Mouse (Mus musculus) midbrain, embryonic 11.5 days (tissue): Measurements from ENCODE around the gene Sub1. TPM values are rescaled to one million over a fixed set of nuclear protein-coding genes. Genes with fewer than 3 reads are reported as not detected.

Experiments
- ATAC-seq: fragments of 200-750 bp; cut with Nextera tagmentation; 2 replicates; pipeline ENCODE4 v1.8.0; 2017; ENCODE audit warnings: moderate TSS enrichment, moderate library complexity; ENCODE audit not compliant: low FRiP score
- DNase-seq: peaks from one replicate; pipeline ENCODE4 v3.0.0; 2015; ENCODE audit warnings: low spot score; ENCODE audit errors: missing footprints
- H3K27ac ChIP-seq: fragments of 300-500 bp; sonication (generic); 2 replicates; pipeline ENCODE4 v1.5.1; 2014; ENCODE audit warnings: low read depth, low read length
- H3K27me3 ChIP-seq: fragments of 300-500 bp; sonication (generic); 2 replicates; pipeline ENCODE4 v1.6.1; 2014; ENCODE audit warnings: mild to moderate bottlenecking, low read length, moderate library complexity, mixed read lengths; ENCODE audit not compliant: control insufficient read depth, insufficient read depth
- H3K36me3 ChIP-seq: fragments of 300-500 bp; sonication (generic); 2 replicates; pipeline ENCODE4 v1.6.1; 2014; ENCODE audit warnings: mild to moderate bottlenecking, low read length, moderate library complexity, mixed read lengths; ENCODE audit not compliant: control insufficient read depth, insufficient read depth
- H3K4me1 ChIP-seq: fragments of 300-500 bp; sonication (generic); 2 replicates; pipeline ENCODE4 v1.6.1; 2014; ENCODE audit warnings: low read length; ENCODE audit not compliant: control insufficient read depth, insufficient read depth
- H3K4me2 ChIP-seq: fragments of 300-500 bp; sonication (generic); 2 replicates; pipeline ENCODE4 v1.6.1; 2014; ENCODE audit warnings: mild to moderate bottlenecking, moderate library complexity
- H3K4me3 ChIP-seq: fragments of 300-500 bp; sonication (generic); 2 replicates; pipeline ENCODE4 v1.5.1; 2014; ENCODE audit warnings: low read depth, low read length
- H3K9ac ChIP-seq: fragments of 300-500 bp; sonication (generic); 2 replicates; pipeline ENCODE4 v1.6.1; 2014; ENCODE audit warnings: low read length
- H3K9me3 ChIP-seq: fragments of 300-500 bp; sonication (generic); 2 replicates; pipeline ENCODE4 v1.6.1; 2016; ENCODE audit warnings: low read length; ENCODE audit not compliant: control insufficient read depth
- WGBS: fragments of 180-500 bp; shearing (Covaris S2); extraction: QIAGEN DNeasy Blood & Tissue Kit; methylation state at CpG from one replicate; pipeline ENCODE4 v1.1.7; 2014; 5-methylcytosine and 5-hydroxymethylcytosine counted together
- polyA plus RNA-seq: library from polyadenylated mRNA; unstranded; fragments of >200 nt; fragmentation: Nextera tagmentation; extraction: Ambion mirVana; gene quantifications from 2 replicates; pipeline ENCODE4 v1.2.1, GENCODE M21; 2014

Sub1 gene
- polyA plus RNA-seq, 1 experiment from 2014 or later = 798 TPM

DNA sequence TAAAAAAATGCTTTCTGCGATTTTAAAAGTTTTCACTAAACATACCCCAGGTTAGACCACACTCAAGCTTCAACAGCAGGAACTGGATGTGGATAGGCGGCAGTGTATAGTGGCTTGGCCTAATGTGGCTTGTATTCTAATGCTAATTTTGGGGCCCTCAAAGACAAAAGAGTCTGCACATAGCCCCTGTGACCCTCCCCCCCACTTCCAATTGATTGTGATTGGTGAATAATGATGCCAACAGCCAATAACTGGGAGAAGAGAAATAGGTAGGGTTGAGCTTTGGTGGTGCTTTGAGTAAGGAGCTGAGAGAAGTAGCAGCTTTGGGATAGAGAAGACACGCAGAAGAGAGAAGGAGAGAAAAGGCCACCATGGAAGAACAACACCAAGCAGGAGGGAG is 35.7 kb upstream of the Sub1 start:
- DNase-seq (no peak), ATAC-seq (no peak)
- WGBS = 79% methylated on average over 3 of the region's 3 CpGs
- Histone ChIP-seq H3K4me3 (no peak overlapping the region), H3K9me3 (no peaks in the 10 kb centered on the region), H3K4me1 (no peaks in the 10 kb centered on the region), H3K27ac (no peak overlapping the region), H3K9ac (no peak overlapping the region), H3K36me3 (no peaks in the 10 kb centered on the region), H3K4me2 (no peak overlapping the region), H3K27me3 (no peaks in the 10 kb centered on the region)

DNA sequence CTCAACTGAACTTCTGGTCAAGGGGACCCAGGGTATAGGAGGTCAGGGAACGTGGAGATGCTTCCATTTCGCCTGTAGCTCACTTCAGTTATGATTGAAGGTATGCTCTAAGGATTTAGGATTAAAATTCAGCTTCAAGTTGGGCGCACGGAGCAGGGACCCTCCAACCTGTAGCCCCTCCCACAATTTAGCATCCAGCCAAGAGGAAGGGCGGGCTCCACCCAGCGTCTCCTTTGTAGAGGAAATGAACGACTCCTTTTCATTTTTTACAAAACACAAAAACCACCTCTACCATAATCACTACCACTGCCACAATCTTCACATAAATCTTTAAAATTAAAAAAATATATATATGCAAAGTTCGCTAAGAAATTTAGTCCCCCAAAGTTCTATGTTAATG is 35.1 kb upstream of the Sub1 start:
- no peak overlapping the region for H3K9ac ChIP-seq
- no peak for DNase-seq
- H3K9me3 ChIP-seq = no peaks in the 10 kb centered on the region
- no peaks in the 10 kb centered on the region for H3K4me1 ChIP-seq
- ATAC-seq = no peak
- H3K4me2 ChIP-seq = no peak overlapping the region
- H3K27me3 ChIP-seq = no peaks in the 10 kb centered on the region
- H3K27ac ChIP-seq = no peak overlapping the region
- no peak overlapping the region for H3K4me3 ChIP-seq
- no peaks in the 10 kb centered on the region for H3K36me3 ChIP-seq
- 92% methylated on average over 8 of the region's 8 CpGs for WGBS

DNA sequence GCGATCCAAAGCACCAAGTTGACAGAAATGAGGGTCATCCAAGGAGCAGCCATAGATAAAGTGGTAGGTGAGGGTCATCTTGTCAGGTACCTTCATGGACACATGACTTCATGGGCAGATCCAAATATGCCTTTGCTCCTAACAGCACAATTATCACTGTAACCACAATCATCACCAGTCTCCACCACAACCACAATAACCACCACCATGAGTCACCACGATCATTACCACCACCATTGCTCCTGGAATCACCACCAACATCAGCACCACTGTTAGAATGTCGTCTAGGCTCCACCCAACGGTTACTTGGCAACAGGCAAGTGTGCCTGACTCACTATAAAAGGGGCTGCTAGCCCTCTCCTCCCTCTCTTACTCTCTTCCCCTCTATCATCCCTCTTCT is 33.4 kb upstream of the Sub1 start:
- no peaks in the 10 kb centered on the region for H3K36me3 ChIP-seq
- H3K27me3 ChIP-seq = no peaks in the 10 kb centered on the region
- DNase-seq (no peak), ATAC-seq (no peak)
- H3K9me3 ChIP-seq = no peaks in the 10 kb centered on the region
- WGBS = 76% methylated on average over 4 of the region's 4 CpGs
- H3K4me1 ChIP-seq = no peaks in the 10 kb centered on the region
- no peak overlapping the region for H3K9ac ChIP-seq
- H3K4me3 ChIP-seq = no peak overlapping the region
- no peak overlapping the region for H3K27ac ChIP-seq
- no peak overlapping the region for H3K4me2 ChIP-seq

DNA sequence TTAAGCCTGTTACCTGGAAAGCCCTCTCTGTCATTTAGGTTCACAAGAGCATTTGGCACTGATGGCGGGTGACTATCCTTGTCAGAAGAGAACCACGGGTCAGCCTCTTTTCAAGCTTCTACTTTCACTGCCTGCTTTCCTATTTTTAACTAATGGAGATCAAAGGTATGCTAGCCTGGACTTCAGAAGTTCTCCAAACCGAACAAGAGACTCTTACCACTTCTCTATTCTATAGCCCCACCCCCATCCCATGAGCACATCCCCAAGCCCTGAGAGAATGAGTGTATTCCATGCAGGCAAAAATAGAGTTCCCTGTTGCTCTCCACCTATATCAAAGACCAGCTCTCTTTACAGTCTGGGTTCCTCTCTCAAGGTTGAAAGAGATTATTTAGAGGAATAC is 31.0 kb upstream of the Sub1 start:
- ATAC-seq = no peak
- Histone ChIP-seq H3K4me1 (no peaks in the 10 kb centered on the region), H3K4me3 (no peak overlapping the region), H3K9ac (no peak overlapping the region), H3K4me2 (no peak overlapping the region), H3K27me3 (no peaks in the 10 kb centered on the region), H3K27ac (no peak overlapping the region), H3K36me3 (no peaks in the 10 kb centered on the region), H3K9me3 (no peaks in the 10 kb centered on the region)
- DNase-seq = no peak
- 70% methylated on average over 3 of the region's 3 CpGs for WGBS

DNA sequence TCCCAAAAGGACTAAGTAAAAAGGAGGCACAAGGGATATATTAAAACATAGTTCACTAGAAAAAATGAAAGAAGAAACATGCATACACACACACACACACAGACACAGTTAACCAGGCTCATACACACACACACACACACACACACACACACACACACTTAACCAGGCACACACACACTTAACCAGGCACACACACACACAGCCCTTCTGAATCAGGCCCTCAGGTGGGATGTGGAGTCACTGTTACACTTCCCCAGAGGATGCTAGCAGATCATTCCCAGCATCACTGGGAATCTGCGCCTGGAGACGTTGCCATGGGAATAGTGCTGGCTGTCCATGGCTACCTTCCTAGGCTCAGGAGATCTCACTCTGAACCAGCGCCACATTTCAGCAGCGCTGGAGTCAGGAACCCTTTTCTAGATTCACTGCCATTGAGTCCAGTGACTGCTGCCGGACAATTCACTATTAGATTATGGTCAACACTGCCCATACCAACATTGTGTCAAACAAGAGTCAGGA is 30.2 kb upstream of the Sub1 start:
- 90% methylated on average over 5 of the region's 5 CpGs for WGBS
- Histone ChIP-seq H3K27ac (no peak overlapping the region), H3K9ac (no peak overlapping the region), H3K4me3 (no peak overlapping the region), H3K4me2 (no peak overlapping the region), H3K36me3 (no peaks in the 10 kb centered on the region), H3K9me3 (no peaks in the 10 kb centered on the region), H3K27me3 (no peaks in the 10 kb centered on the region), H3K4me1 (no peaks in the 10 kb centered on the region)
- no peak for DNase-seq
- ATAC-seq = no peak

DNA sequence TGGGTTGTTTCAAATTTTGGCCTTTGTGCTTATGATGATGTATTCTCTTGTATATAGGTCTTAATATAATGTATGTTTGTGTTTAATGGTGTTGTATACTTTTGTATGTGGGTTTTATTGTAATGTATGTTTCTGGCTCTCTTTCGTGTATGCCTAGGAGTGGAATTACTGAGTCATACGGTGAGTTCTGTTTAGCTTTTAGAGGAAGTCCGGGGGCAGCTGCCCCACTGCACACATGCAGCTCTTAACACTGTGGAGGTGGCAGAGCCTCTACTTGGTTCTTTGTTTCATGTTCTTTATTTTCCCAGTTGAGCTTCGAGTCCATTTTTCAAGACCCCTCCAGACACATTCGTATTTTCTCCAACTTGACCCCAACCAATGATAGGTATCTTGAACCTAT is 29.2 kb upstream of the Sub1 start:
- H3K4me3 ChIP-seq = no peak overlapping the region
- no peak overlapping the region for H3K4me2 ChIP-seq
- ATAC-seq (no peak), DNase-seq (no peak)
- no peaks in the 10 kb centered on the region for H3K4me1 ChIP-seq
- H3K27me3 ChIP-seq = no peaks in the 10 kb centered on the region
- no peak overlapping the region for H3K9ac ChIP-seq
- no peaks in the 10 kb centered on the region for H3K36me3 ChIP-seq
- no peak overlapping the region for H3K27ac ChIP-seq
- H3K9me3 ChIP-seq = no peaks in the 10 kb centered on the region
- WGBS = 83% methylated on average over 5 of the region's 5 CpGs

DNA sequence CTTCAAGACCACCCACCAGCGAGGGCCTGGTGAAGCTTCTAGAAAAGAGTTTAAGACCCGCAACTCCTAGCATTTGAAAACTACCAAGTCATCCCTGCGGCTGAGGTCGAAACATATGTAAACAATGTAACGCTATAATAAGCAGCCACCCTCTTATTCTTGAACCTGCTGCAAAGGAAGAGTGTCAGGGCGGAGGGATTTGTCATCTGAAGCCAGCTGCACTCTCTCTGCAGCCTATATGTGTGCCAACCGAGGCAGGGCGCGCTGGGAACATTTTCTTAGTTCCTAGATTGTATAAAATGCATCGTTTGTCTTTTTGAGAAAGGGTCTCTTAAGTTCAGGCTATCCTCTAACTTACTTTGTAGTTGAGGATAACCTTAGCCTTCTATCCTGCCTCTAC is 28.6 kb upstream of the Sub1 start:
- 86% methylated on average over 10 of the region's 10 CpGs for WGBS

DNA sequence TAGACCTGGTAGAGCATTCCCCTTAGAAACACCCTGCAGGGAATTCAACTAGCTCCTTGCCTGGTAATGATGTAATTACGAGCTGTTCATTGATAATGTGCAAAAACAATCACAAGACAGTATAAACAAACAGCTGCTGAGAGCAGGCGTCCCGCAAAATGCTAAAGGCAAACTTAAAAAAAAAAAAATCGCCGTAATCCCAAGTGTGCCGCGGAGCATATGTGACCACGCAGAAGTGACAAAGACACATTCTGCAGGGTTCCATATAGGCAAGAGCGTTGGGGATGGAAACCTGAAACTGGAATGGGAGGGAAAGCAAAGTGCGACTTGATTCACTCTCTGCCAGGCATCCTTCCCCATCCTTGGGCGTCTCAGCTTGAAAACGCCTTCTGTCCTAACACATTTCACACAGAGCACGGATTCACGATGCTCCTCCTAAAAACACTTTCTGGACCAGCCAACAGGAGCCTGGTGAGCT is 28.0 kb upstream of the Sub1 start:
- Histone ChIP-seq H3K9me3 (no peaks in the 10 kb centered on the region), H3K4me1 (no peaks in the 10 kb centered on the region), H3K4me2 (no peak overlapping the region), H3K27ac (no peak overlapping the region), H3K4me3 (no peak overlapping the region), H3K27me3 (no peaks in the 10 kb centered on the region), H3K9ac (no peak overlapping the region), H3K36me3 (no peaks in the 10 kb centered on the region)
- no peak for DNase-seq
- ATAC-seq = no peak
- 74% methylated on average over 14 of the region's 14 CpGs for WGBS

More for the DNA sequence above, 28.6 kb upstream of the Sub1 start:
- Histone ChIP-seq H3K27ac (no peak overlapping the region), H3K9ac (no peak overlapping the region), H3K27me3 (no peaks in the 10 kb centered on the region), H3K4me1 (no peaks in the 10 kb centered on the region), H3K9me3 (no peaks in the 10 kb centered on the region), H3K4me2 (no peak overlapping the region), H3K36me3 (no peaks in the 10 kb centered on the region), H3K4me3 (no peak overlapping the region)
- DNase-seq = no peak
- ATAC-seq = no peak

DNA sequence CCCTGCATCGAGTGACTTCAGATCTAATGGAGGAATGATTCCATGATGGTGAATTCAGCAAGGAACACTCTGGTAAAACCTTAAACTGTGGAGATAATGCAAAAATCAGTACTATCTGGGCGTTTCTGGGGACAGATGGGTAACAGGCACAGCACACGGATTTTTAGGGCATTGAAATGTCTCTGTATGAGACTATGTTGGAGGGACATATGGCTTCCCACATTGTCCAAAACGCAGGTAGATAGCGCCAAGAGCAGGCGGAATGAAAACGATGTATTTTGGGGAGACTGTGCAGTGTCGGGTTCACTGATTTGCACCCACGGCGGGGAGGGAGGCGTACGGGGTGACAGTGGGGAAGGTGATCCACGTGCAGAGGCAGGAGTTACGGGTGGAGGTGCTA is 22.7 kb upstream of the Sub1 start:
- no peaks in the 10 kb centered on the region for H3K4me1 ChIP-seq
- H3K4me2 ChIP-seq = no peak overlapping the region
- no peak overlapping the region for H3K27ac ChIP-seq
- H3K36me3 ChIP-seq = no peaks in the 10 kb centered on the region
- DNase-seq = no peak
- 93% methylated on average over 14 of the region's 14 CpGs for WGBS
- no peaks in the 10 kb centered on the region for H3K9me3 ChIP-seq
- H3K9ac ChIP-seq = no peak overlapping the region
- no peaks in the 10 kb centered on the region for H3K27me3 ChIP-seq
- no peak overlapping the region for H3K4me3 ChIP-seq
- no peak for ATAC-seq

DNA sequence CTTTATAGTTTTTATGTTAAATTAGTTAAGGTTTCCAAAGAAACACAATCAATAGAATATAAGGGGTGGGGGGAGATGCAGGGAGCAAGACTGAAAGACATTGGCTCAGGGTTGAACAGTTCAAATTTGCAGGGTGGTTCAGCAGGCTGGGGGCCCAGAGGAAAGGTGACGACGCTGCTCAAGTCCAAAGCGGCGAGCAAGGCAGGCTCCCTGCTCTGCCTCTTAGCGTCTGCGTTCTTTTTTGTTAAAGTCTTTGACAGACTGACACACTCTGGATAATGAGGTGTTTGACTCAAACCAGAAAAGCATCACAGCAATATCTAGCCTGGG is 21.6 kb upstream of the Sub1 start:
- Histone ChIP-seq H3K27me3 (no peaks in the 10 kb centered on the region), H3K9ac (no peak overlapping the region), H3K4me2 (no peak overlapping the region), H3K27ac (no peak overlapping the region), H3K36me3 (no peaks in the 10 kb centered on the region), H3K4me1 (no peaks in the 10 kb centered on the region), H3K9me3 (no peaks in the 10 kb centered on the region), H3K4me3 (no peak overlapping the region)
- no peak for ATAC-seq
- DNase-seq = no peak
- WGBS = 87% methylated on average over 6 of the region's 6 CpGs
